Mouse (Mus musculus) heart, postnatal 0 days (tissue): ENCODE measurements around the gene Kcnj1.

Experiments used
- CTCF ChIP-seq: IDR thresholded peaks from 2 replicates; pipeline ENCODE4 v1.5.1; 2016; ENCODE audit warnings: antibody characterized with exemption, control low read depth, low read depth
- EP300 ChIP-seq: IDR thresholded peaks from 2 replicates; pipeline ENCODE4 v1.6.1; 2016; ENCODE audit warnings: antibody characterized with exemption, low read depth

DNA sequence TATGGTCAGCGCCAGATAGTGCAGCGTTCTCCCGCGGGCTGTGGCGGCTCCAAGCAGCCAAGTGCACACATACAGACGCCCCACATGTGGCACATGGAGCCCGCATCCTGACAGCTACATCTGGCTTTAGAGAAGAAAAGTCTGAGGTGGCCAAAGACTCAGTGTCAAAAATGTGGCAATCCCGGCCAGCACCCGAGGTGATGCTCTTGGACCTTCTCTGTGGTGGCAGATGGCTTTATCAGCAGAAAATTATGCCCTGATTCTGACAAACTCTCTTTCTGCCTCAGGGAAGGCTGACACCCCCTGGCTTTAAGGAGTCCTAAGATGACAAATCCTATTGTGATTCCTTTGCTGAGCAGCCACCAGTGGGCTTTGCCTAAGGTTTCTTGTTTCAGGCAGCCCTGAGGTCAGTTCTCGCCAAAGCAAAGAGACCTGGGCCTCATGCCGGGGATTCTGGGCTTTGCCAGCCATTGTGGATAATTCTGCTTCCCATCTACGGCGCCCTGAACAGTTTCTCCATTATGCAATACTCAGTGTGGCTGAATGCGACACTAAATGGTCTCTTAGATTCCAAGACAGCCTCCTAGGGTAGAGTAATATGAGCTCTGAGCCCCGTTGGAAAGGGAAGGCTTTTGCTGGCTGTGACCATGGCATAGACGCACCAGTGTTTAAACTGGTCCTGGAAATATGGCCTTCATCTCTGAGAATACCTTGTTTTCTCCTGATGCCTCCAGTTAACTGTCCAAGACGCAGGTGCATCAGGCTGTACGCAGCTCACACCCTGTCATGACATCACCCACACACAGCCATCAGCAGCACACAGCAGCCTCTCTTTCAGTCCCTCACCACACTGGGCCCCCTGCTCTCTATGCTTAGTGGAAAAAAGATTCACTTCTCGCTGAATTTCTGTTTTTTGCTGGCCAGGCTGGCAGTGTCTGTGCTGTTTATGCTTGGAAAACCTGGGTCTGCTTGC lies 62.2 kb downstream of the Kcnj1 start:
- no peak for TF ChIP-seq CTCF
- TF ChIP-seq EP300: no peak
